Mouse (Mus musculus) MEL (cell line): ENCODE data around the gene Gm10188.

Experiments used
- CTCF ChIP-seq, 3 experiments: IDR thresholded peaks in 2 of 3; conservative IDR thresholded peaks in 1 of 3; 2 replicates each; pipeline ENCODE4 v1.5.1; 2011 to 2012; ENCODE audit warnings: low read length in 3 of 3, low read depth in 2 of 3, mild to moderate bottlenecking in 2 of 3, improper control_type of control experiment in 1 of 3, inconsistent platforms in 1 of 3, mixed read lengths in 1 of 3, moderate library complexity in 1 of 3; ENCODE audit not compliant: control insufficient read depth in 1 of 3, insufficient read depth in 1 of 3, poor library complexity in 1 of 3, severe bottlenecking in 1 of 3
- E2F4 ChIP-seq: IDR thresholded peaks from 2 replicates; pipeline ENCODE4 v1.6.1; 2011; ENCODE audit warnings: low read depth, low read length, improper control_type of control experiment, borderline replicate concordance
- ELF1 ChIP-seq: IDR thresholded peaks from 2 replicates; pipeline ENCODE4 v1.6.1; 2014; ENCODE audit warnings: low read depth, mild to moderate bottlenecking, inconsistent platforms, low read length, improper control_type of control experiment, moderate library complexity
- MAFK ChIP-seq: IDR thresholded peaks from 2 replicates; pipeline ENCODE4 v1.6.1; 2011; ENCODE audit warnings: low read depth, mild to moderate bottlenecking, low read length, improper control_type of control experiment, borderline replicate concordance
- MXI1 ChIP-seq: IDR thresholded peaks from 2 replicates; pipeline ENCODE4 v1.6.1; 2011; ENCODE audit warnings: mild to moderate bottlenecking, low read depth, low read length, improper control_type of control experiment
- MYB ChIP-seq: IDR thresholded peaks from 2 replicates; pipeline ENCODE4 v1.6.1; 2011; ENCODE audit warnings: mild to moderate bottlenecking, low read depth, low read length, improper control_type of control experiment
- NELFE ChIP-seq: IDR thresholded peaks from 2 replicates; pipeline ENCODE4 v1.6.1; 2011; ENCODE audit warnings: low read depth, low read length, improper control_type of control experiment
- POLR2A ChIP-seq, 2 experiments: IDR thresholded peaks; 2 replicates each; pipeline ENCODE4 v1.6.1; 2011 to 2012; ENCODE audit warnings: low read length in 2 of 2, mild to moderate bottlenecking in 2 of 2, control low read depth in 1 of 2, improper control_type of control experiment in 1 of 2, low read depth in 1 of 2, moderate library complexity in 1 of 2; ENCODE audit not compliant: control insufficient read depth in 1 of 2, insufficient read depth in 1 of 2, poor library complexity in 1 of 2
- TAL1 ChIP-seq: IDR thresholded peaks from 2 replicates; pipeline ENCODE4 v1.6.1; 2012; ENCODE audit warnings: mild to moderate bottlenecking, inconsistent platforms, low read length, moderate library complexity, mixed read lengths
- ZMIZ1 ChIP-seq: IDR thresholded peaks from 2 replicates; pipeline ENCODE4 v1.6.1; 2012; ENCODE audit warnings: low read depth, mild to moderate bottlenecking, inconsistent platforms, low read length, improper control_type of control experiment, moderate library complexity

DNA sequence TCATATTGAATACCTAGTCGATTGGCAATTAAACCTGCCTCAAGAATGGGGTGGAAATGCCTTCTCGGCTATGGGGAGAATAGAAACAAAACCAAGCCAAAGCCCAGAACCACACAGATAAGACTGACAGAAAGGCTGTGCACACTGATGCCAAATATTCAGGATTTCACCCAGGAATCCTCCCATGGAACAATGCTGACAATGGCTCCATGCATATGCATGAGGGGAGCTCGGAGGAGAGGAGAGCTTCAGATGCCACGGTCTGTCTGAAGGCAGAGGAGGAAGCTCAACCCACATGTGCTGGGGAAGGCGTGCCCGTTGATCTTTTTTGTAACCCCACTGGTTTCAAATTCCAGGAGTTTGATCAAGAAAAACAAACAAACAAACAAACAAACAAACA lies 7.4 kb downstream of the Gm10188 start:
- TF ChIP-seq CTCF (IDR thresholded peaks at IDR 0.05 in 2 of 3, conservative IDR thresholded peaks at IDR 0.05 in 1 of 3; ENCODE audit: control insufficient read depth in 1 of 3, insufficient read depth in 1 of 3, low read depth in 2 of 3, low read length in 3 of 3, poor library complexity in 1 of 3, severe bottlenecking in 1 of 3) = no peak
- TF ChIP-seq MYB = no peak
- TF ChIP-seq MXI1 = no peak
- no peak for TF ChIP-seq POLR2A (IDR thresholded peaks at IDR 0.05; ENCODE audit: control insufficient read depth in 1 of 2, insufficient read depth in 1 of 2, low read depth in 1 of 2, low read length in 2 of 2, poor library complexity in 1 of 2)
- no peak for TF ChIP-seq TAL1
- TF ChIP-seq E2F4 = no peak
- no peak for TF ChIP-seq MAFK
- TF ChIP-seq NELFE = no peak
- TF ChIP-seq ZMIZ1 = no peak
- TF ChIP-seq ELF1 = no peak
